Mouse (Mus musculus) brain, embryonic 14.5 days (tissue): ENCODE measurements around the gene Pparg. TPM values are rescaled to one million over a fixed set of nuclear protein-coding genes. Genes with fewer than 3 reads are reported as not detected.
A peak's percentile ranks its signal among the peaks of the same experiment; 100 is the strongest.

Experiments used
- DNase-seq: peaks from one replicate; pipeline ENCODE4 v3.0.0-alpha.2; 2011; ENCODE audit warnings: low read depth
- CTCF ChIP-seq: fragments of 200-500 bp; IDR thresholded peaks from 2 replicates; pipeline ENCODE4 v1.5.1; 2012; ENCODE audit warnings: inconsistent platforms, mild to moderate bottlenecking, moderate library complexity, borderline replicate concordance; ENCODE audit not compliant: insufficient read depth, insufficient read length; ENCODE audit errors: extremely low read depth
- POLR2A ChIP-seq: fragments of 200-500 bp; IDR thresholded peaks from 2 replicates; pipeline ENCODE4 v1.6.1; 2012; ENCODE audit warnings: mild to moderate bottlenecking, inconsistent platforms, borderline replicate concordance; ENCODE audit not compliant: poor library complexity, insufficient read depth, insufficient read length, severe bottlenecking; ENCODE audit errors: extremely low read depth
- polyA plus RNA-seq: library from polyadenylated mRNA; depleted of rRNA; stranded (reverse); fragments of >200 nt; gene quantifications from 2 replicates; pipeline ENCODE4 v1.2.3, GENCODE M21; 2012; rRNA removed

Pparg gene
- polyA plus RNA-seq, 1 experiment: 0.40 TPM

DNA sequence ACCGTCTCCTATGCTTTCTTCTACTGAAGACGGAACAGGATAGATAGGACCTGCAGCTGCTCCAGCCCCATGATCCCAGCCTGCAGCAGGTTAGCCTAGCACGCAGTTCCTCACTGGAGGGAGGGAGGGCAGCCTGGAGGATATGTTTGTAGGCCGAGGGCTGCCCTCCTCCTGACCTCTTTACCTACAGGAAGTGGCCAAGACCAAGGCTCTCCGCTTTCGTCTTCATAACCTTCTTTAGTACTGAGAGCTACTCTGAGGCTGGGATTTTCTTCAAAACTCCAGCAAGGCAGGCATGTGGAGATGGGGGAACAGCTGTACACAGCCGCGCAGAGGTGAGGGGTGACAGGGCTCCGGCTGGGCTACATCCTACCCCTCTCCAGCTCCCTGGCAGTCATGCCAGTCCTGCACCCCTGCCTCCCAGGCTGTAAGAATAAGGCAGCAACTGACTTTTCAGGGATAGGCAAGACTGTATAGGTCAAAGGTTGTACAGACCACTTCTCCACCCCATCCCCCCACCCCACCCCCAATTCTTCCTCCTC lies 163.8 kb downstream of the Pparg start:
- no peak for DNase-seq
- TF ChIP-seq POLR2A (no peak), CTCF (no peak)

DNA sequence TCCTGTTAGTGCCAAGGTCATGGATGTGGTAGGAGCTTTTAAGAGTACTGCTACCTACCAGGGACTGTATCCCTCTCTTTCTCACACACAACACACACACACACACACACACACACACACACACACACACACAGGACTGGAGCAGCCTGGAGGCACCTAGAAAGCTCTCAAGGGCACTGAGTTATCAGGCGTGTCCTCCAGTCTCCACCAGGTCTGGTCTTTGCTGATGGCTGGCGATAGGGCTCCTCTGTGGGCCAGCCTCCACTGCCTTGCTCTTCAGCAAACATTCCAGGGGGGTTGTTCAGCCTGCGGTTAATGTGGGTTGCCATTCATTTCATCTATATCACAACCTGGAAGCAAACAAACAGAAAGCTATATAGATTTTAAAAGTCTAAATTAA lies 166.7 kb downstream of the Pparg start:
- TF ChIP-seq POLR2A (no peak), CTCF (no peak)
- DNase-seq: no peak

DNA sequence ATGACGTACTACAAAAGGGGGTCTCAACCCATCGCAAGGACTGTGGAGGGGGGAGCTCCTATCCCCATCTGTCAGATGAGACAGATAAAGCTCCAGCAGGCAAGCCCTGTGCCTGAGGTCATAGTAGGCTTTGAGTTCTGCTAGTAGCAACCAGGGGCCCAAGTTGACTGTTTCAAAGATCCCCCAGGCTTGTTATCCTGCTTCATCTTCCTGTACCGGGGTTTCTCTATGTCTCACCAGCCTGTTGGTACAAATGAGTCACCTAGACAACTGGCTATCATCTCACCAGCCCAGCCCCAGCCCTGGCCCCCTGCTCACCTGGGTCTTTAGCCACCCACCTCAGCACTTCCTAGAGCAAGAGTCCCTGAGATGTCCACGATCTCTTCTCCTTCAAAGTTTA lies 167.6 kb downstream of the Pparg start:
- no peak for DNase-seq
- no peak for TF ChIP-seq CTCF
- no peak for TF ChIP-seq POLR2A

DNA sequence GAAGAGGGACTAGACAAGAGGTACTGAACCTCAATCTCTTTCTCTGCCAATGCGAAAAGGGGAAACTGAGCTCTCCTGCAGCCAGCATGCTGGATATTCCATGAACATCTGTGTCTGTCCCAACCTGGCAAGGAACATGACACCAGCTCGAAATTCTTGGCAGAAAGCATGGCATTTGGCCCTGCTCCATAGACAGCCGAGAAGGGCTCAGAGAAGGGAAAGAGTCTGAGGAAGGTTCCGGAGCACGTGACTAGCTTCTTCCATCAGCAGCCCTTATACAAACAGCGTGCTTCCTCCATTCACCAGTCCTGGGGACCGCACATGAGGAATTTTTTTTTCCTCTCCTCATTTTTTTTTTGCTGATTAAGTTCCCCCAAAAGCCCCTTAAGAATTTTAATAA lies 173.9 kb downstream of the Pparg start:
- DNase-seq: peak; percentile 77
- TF ChIP-seq POLR2A (no peak), CTCF (no peak)

DNA sequence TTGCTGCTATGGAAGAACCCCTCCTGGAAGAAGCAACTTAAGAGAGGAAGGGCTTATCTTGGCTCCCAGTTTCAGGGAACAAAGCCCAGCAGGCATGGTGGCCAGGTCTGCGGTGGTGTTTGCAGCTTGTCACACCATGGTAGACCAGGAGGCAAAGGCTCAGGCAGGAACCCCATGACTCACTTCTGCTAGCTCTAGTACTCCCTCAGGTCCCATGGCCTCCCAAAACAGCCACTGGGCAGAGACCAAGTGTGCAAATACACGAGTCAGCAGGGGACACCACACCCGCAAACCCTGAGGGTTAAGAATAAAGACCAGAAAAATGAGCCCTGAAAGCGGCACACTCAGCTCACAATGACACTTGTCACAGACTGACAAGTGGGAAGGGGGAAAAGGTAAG lies 175.4 kb downstream of the Pparg start:
- no peak for TF ChIP-seq CTCF
- no peak for TF ChIP-seq POLR2A

DNA sequence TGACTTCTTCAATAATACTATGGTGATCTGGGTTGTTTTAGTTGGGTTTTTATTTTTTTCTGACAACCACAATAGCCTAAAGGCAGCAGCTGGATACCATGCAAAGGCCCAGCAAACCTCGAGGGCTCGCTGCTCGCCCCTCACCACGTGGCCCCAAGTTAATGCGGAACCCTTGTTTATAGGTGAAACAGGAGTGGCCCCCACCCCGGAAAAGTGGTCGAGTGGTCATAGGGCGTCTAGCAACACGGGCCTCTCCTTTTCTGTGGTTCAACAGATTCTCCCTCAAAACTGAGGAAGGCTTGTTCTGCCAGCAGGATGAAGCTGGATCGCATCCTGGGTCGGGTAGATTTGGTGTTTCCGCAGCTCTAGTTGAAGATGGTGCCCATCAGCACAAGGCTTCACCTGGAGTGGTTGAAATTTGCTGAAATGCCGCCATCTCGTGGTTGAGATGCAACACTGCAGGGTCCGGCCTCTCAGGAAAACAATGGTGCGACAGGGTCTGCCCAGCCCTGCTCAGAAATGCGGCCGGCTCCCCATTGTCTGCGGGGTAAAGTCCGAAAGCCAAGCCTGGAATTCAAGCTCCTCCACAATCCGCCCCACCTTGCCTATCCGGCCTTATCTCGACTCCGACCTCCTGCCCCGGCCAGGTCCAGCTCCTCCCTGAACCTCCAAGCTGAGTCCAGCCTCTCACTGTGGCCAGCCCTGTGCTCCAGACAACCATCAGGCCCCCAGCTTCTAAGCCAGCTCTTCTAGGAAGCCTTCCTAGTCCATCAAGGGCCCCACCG lies 178.1 kb downstream of the Pparg start:
- TF ChIP-seq CTCF (peak; percentile 97), POLR2A (no peak)
- peak; percentile 89 for DNase-seq

More for the DNA sequence above, 175.4 kb downstream of the Pparg start:
- DNase-seq: no peak

Other genes with a start within 250 kb of the Pparg start
- 47.5 and 51.2 TPM in 2 replicates for gene Syn2, start 226.0 kb upstream of the Pparg start, polyA plus RNA-seq
- not detected in 2 replicates for gene Gm17482, start 133.6 kb upstream of the Pparg start, polyA plus RNA-seq
- gene Timp4, start 108.7 kb upstream of the Pparg start, polyA plus RNA-seq: 1.9 and 5.7 TPM in 2 replicates
- 18.6 and 19.8 TPM in 2 replicates for gene Tsen2, start 183.7 kb downstream of the Pparg start, polyA plus RNA-seq
- gene Mkrn2os, start 231.6 kb downstream of the Pparg start, polyA plus RNA-seq: 0.10 TPM in 1 of 2 replicates, not detected in the other
- gene Mkrn2, start 241.0 kb downstream of the Pparg start, polyA plus RNA-seq: 32.6 and 44.7 TPM in 2 replicates